Mouse (Mus musculus) MEL (cell line): ENCODE data around the gene Sin3b. TPM values are rescaled to one million over a fixed set of nuclear protein-coding genes. Genes with fewer than 3 reads are reported as not detected.

ENCODE experiments used
- DNase-seq: peaks from one replicate; pipeline ENCODE4 v3.0.0; 2011; ENCODE audit warnings: low read depth, low spot score
- H3K27ac ChIP-seq: 2 replicates; pipeline ENCODE4 v1.5.1; 2012; ENCODE audit warnings: low read depth, mild to moderate bottlenecking, control low read depth, low read length, moderate library complexity; ENCODE audit not compliant: control insufficient read depth
- H3K27me3 ChIP-seq, 2 experiments: fragments of 150-350 bp in 1 of 2; sonication (generic) in 1 of 2; 2 replicates each; pipeline ENCODE4 v1.6.1; 2012; ENCODE audit warnings: low read length in 2 of 2, mild to moderate bottlenecking in 2 of 2, improper control_type of control experiment in 1 of 2, moderate library complexity in 1 of 2; ENCODE audit not compliant: insufficient read depth in 2 of 2, control insufficient read depth in 1 of 2
- H3K36me3 ChIP-seq, 2 experiments: 2 replicates each; pipeline ENCODE4 v1.6.1; 2012 to 2014; ENCODE audit warnings: low read length in 2 of 2, improper control_type of control experiment in 1 of 2, inconsistent platforms in 1 of 2, mild to moderate bottlenecking in 1 of 2; ENCODE audit not compliant: insufficient read depth in 2 of 2, control insufficient read depth in 1 of 2
- H3K4me1 ChIP-seq, 2 experiments: fragments of 150-350 bp in 1 of 2; sonication (generic) in 1 of 2; 2 replicates each; pipeline ENCODE4 v1.6.1; 2012; ENCODE audit warnings: low read length in 2 of 2, improper control_type of control experiment in 1 of 2, mild to moderate bottlenecking in 1 of 2; ENCODE audit not compliant: insufficient read depth in 2 of 2, control insufficient read depth in 1 of 2
- H3K4me3 ChIP-seq, 2 experiments: fragments of 150-350 bp in 1 of 2; sonication (generic) in 1 of 2; 2 replicates each; pipeline ENCODE4 v1.5.1; 2012; ENCODE audit warnings: low read depth in 2 of 2, low read length in 2 of 2, mild to moderate bottlenecking in 2 of 2, moderate library complexity in 2 of 2, control low read depth in 1 of 2, improper control_type of control experiment in 1 of 2; ENCODE audit not compliant: control insufficient read depth in 1 of 2, insufficient read depth in 1 of 2
- H3K79me2 ChIP-seq: 2 replicates; pipeline ENCODE4 v1.6.1; 2012; ENCODE audit warnings: mild to moderate bottlenecking, low read length, moderate library complexity; ENCODE audit not compliant: control insufficient read depth, poor library complexity, insufficient read depth
- H3K9ac ChIP-seq: 2 replicates; pipeline ENCODE4 v1.6.1; 2012; ENCODE audit warnings: low read depth, mild to moderate bottlenecking, control low read depth, low read length, moderate library complexity; ENCODE audit not compliant: control insufficient read depth, poor library complexity, severe bottlenecking
- H3K9me3 ChIP-seq: fragments of 150-350 bp; sonication (generic); replicated peaks from 2 replicates; pipeline ENCODE4 v1.6.1; 2012; ENCODE audit warnings: mild to moderate bottlenecking, low read length, improper control_type of control experiment, moderate library complexity; ENCODE audit not compliant: insufficient read depth
- BHLHE40 ChIP-seq: IDR thresholded peaks from 2 replicates; pipeline ENCODE4 v1.6.1; 2012; ENCODE audit warnings: low read depth, mild to moderate bottlenecking, inconsistent platforms, low read length, improper control_type of control experiment, borderline replicate concordance
- CHD1 ChIP-seq: IDR thresholded peaks from 2 replicates; pipeline ENCODE4 v1.6.1; 2012; ENCODE audit warnings: low read depth, mild to moderate bottlenecking, inconsistent platforms, low read length, improper control_type of control experiment
- CHD2 ChIP-seq: IDR thresholded peaks from 2 replicates; pipeline ENCODE4 v1.6.1; 2011; ENCODE audit warnings: low read length, improper control_type of control experiment
- ETS1 ChIP-seq: IDR thresholded peaks from 2 replicates; pipeline ENCODE4 v1.6.1; 2012; ENCODE audit warnings: low read depth, mild to moderate bottlenecking, inconsistent platforms, low read length, improper control_type of control experiment, moderate library complexity
- GABPA ChIP-seq: IDR thresholded peaks from 2 replicates; pipeline ENCODE4 v1.6.1; 2012; ENCODE audit warnings: low read depth, mild to moderate bottlenecking, inconsistent platforms, low read length, improper control_type of control experiment, moderate library complexity
- HCFC1 ChIP-seq: IDR thresholded peaks from 2 replicates; pipeline ENCODE4 v1.6.1; 2012; ENCODE audit warnings: low read depth, mild to moderate bottlenecking, inconsistent platforms, low read length, improper control_type of control experiment, moderate library complexity
- KAT2A ChIP-seq: conservative IDR thresholded peaks from 2 replicates; pipeline ENCODE4 v1.6.1; 2012; ENCODE audit warnings: low read depth, low read length, improper control_type of control experiment, inconsistent platforms
- MAFK ChIP-seq: IDR thresholded peaks from 2 replicates; pipeline ENCODE4 v1.6.1; 2011; ENCODE audit warnings: low read depth, mild to moderate bottlenecking, low read length, improper control_type of control experiment, borderline replicate concordance
- MAX ChIP-seq: IDR thresholded peaks from 2 replicates; pipeline ENCODE4 v1.6.1; 2011; ENCODE audit warnings: low read length, improper control_type of control experiment
- MAZ ChIP-seq: IDR thresholded peaks from 2 replicates; pipeline ENCODE4 v1.6.1; 2012; ENCODE audit warnings: low read depth, mild to moderate bottlenecking, inconsistent platforms, low read length, improper control_type of control experiment
- MEF2A ChIP-seq: IDR thresholded peaks from 2 replicates; pipeline ENCODE4 v1.6.1; 2014; ENCODE audit warnings: low read depth, mild to moderate bottlenecking, inconsistent platforms, low read length, improper control_type of control experiment; ENCODE audit not compliant: poor library complexity, insufficient replicate concordance, severe bottlenecking; ENCODE audit errors: extremely low read depth
- MYB ChIP-seq: IDR thresholded peaks from 2 replicates; pipeline ENCODE4 v1.6.1; 2011; ENCODE audit warnings: mild to moderate bottlenecking, low read depth, low read length, improper control_type of control experiment
- NELFE ChIP-seq: IDR thresholded peaks from 2 replicates; pipeline ENCODE4 v1.6.1; 2011; ENCODE audit warnings: low read depth, low read length, improper control_type of control experiment
- POLR2A ChIP-seq, 2 experiments: IDR thresholded peaks; 2 replicates each; pipeline ENCODE4 v1.6.1; 2011 to 2012; ENCODE audit warnings: low read length in 2 of 2, mild to moderate bottlenecking in 2 of 2, control low read depth in 1 of 2, improper control_type of control experiment in 1 of 2, low read depth in 1 of 2, moderate library complexity in 1 of 2; ENCODE audit not compliant: control insufficient read depth in 1 of 2, insufficient read depth in 1 of 2, poor library complexity in 1 of 2
- POLR2AphosphoS2 ChIP-seq: IDR thresholded peaks from 2 replicates; pipeline ENCODE4 v1.6.1; 2011; ENCODE audit warnings: low read length, improper control_type of control experiment
- RAD21 ChIP-seq: IDR thresholded peaks from 2 replicates; pipeline ENCODE4 v1.6.1; 2011; ENCODE audit warnings: mild to moderate bottlenecking, low read depth, low read length, improper control_type of control experiment
- RCOR1 ChIP-seq: IDR thresholded peaks from 2 replicates; pipeline ENCODE4 v1.6.1; 2012; ENCODE audit warnings: low read depth, mild to moderate bottlenecking, inconsistent platforms, low read length, improper control_type of control experiment
- SIN3A ChIP-seq: IDR thresholded peaks from 2 replicates; pipeline ENCODE4 v1.6.1; 2012; ENCODE audit warnings: low read length, improper control_type of control experiment, inconsistent platforms
- SMC3 ChIP-seq: IDR thresholded peaks from 2 replicates; pipeline ENCODE4 v1.6.1; 2011; ENCODE audit warnings: low read depth, low read length, improper control_type of control experiment
- TAL1 ChIP-seq: IDR thresholded peaks from 2 replicates; pipeline ENCODE4 v1.6.1; 2012; ENCODE audit warnings: mild to moderate bottlenecking, inconsistent platforms, low read length, moderate library complexity, mixed read lengths
- TBP ChIP-seq: IDR thresholded peaks from 2 replicates; pipeline ENCODE4 v1.8.0; 2011; ENCODE audit warnings: low read depth, low read length, improper control_type of control experiment
- TCF12 ChIP-seq: IDR thresholded peaks from 2 replicates; pipeline ENCODE4 v1.6.1; 2014; ENCODE audit warnings: low read depth, mild to moderate bottlenecking, inconsistent platforms, low read length, improper control_type of control experiment, moderate library complexity
- UBTF ChIP-seq: IDR thresholded peaks from 2 replicates; pipeline ENCODE4 v1.6.1; 2012; ENCODE audit warnings: low read depth, mild to moderate bottlenecking, inconsistent platforms, low read length, improper control_type of control experiment, moderate library complexity, borderline replicate concordance; ENCODE audit not compliant: insufficient read depth
- ZC3H11A ChIP-seq: IDR thresholded peaks from 2 replicates; pipeline ENCODE4 v1.6.1; 2012; ENCODE audit warnings: low read depth, mild to moderate bottlenecking, inconsistent platforms, low read length, improper control_type of control experiment
- ZKSCAN1 ChIP-seq: IDR thresholded peaks from 2 replicates; pipeline ENCODE4 v1.6.1; 2012; ENCODE audit warnings: low read depth, mild to moderate bottlenecking, inconsistent platforms, low read length, improper control_type of control experiment, moderate library complexity
- ZNF384 ChIP-seq: IDR thresholded peaks from 2 replicates; pipeline ENCODE4 v1.6.1; 2012; ENCODE audit warnings: low read depth, mild to moderate bottlenecking, inconsistent platforms, low read length, improper control_type of control experiment
- polyA plus RNA-seq, 2 experiments: library from polyadenylated mRNA; stranded (reverse) in 1 of 2; unstranded in 1 of 2; fragments of >175 nt in 1 of 2; fragments of >200 nt in 1 of 2; gene quantifications; 2 replicates each; pipeline versions ENCODE4 v1.2.1 to v1.2.4; 2012; ENCODE audit warnings: low replicate concordance in 2 of 2, low read depth in 1 of 2; ENCODE audit not compliant: insufficient read length in 2 of 2, insufficient read depth in 1 of 2, missing spikeins in 1 of 2
- total RNA-seq: library from RNA; depleted of rRNA; stranded (reverse); fragments of 300-350 nt; gene quantifications from 2 replicates; pipeline ENCODE4 v1.2.3, GENCODE M21; 2012

The Sin3b gene
- total and polyA plus RNA-seq, 3 experiments: 115 to 139 TPM; not detected in 1

DNA sequence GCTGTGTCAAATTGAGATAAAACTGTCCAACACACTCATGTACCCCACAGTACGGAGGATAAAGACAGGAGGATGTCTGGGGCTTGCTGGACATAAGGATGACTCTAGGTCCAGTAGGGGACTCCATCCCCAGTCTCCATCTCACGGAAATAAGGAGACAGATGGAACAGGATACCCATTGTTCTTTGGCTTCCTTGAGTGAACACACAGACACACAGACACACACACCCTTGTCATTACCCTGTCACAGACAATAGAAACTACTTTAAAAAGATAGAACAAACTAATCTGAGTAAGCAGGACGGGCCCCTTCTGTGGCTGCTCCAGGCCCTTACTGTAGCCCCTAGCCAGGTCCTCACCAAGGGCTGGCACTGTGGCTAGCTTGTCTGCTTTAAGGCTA lies 29.2 kb downstream of the Sin3b start:
- no peaks in the 10 kb centered on the region for H3K79me2 ChIP-seq
- H3K4me1 ChIP-seq: no peaks in the 10 kb centered on the region
- no peak overlapping the region for H3K4me3 ChIP-seq
- H3K36me3 ChIP-seq: no peaks in the 10 kb centered on the region; a peak in 1 of 4 replicates
- no peak for DNase-seq
- no peak overlapping the region for H3K9ac ChIP-seq
- no peaks in the 10 kb centered on the region for H3K9me3 ChIP-seq
- H3K27me3 ChIP-seq: no peaks in the 10 kb centered on the region
- no peak for TF ChIP-seq RCOR1
- no peak for TF ChIP-seq GABPA
- TF ChIP-seq HCFC1: no peak
- no peak for TF ChIP-seq ZKSCAN1
- TF ChIP-seq SMC3: no peak
- TF ChIP-seq CHD1: no peak
- no peak for TF ChIP-seq ZC3H11A
- no peak for TF ChIP-seq UBTF
- TF ChIP-seq ZNF384: no peak
- TF ChIP-seq MEF2A: no peak
- TF ChIP-seq TBP: no peak
- TF ChIP-seq TAL1: no peak
- TF ChIP-seq RAD21: no peak
- TF ChIP-seq BHLHE40: no peak
- TF ChIP-seq MAX: no peak
- TF ChIP-seq CHD2: no peak
- TF ChIP-seq KAT2A: no peak
- TF ChIP-seq SIN3A: no peak
- TF ChIP-seq POLR2A (IDR thresholded peaks at IDR 0.05; ENCODE audit: control insufficient read depth in 1 of 2, insufficient read depth in 1 of 2, low read depth in 1 of 2, low read length in 2 of 2, poor library complexity in 1 of 2): no peak
- H3K27ac ChIP-seq: no peak overlapping the region

DNA sequence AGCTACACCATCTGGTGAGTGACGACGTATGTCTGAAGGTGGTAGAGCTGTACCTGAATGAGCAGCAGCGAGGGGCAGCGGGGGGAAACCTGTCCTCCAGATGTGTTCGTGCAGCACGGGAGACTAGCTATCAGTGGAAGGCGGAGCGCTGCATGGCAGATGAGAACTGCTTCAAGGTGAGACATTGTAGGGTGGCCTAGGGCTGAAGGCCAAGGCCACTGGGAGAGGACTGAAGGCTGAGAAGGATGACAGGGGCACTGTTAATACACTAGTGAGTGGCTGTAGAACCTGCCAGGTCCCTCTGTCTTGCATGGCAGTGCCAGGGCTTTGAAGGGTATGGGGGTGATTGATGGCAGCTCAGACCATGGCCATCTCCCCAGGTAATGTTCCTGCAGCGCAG lies 30.1 kb downstream of the Sin3b start:
- H3K79me2 ChIP-seq: no peaks in the 10 kb centered on the region
- no peaks in the 10 kb centered on the region for H3K27me3 ChIP-seq
- no peaks in the 10 kb centered on the region for H3K4me1 ChIP-seq
- no peak overlapping the region for H3K27ac ChIP-seq
- H3K36me3 ChIP-seq: no peaks in the 10 kb centered on the region; a peak in 1 of 4 replicates
- TF ChIP-seq MAZ (no peak), UBTF (no peak), ZC3H11A (no peak), ETS1 (no peak), POLR2AphosphoS2 (no peak), MAFK (no peak), HCFC1 (no peak), RAD21 (no peak), TCF12 (no peak), MYB (no peak), MAX (no peak), ZKSCAN1 (no peak), NELFE (no peak)
- DNase-seq: no peak
- H3K9me3 ChIP-seq: no peaks in the 10 kb centered on the region
- no peak overlapping the region for H3K4me3 ChIP-seq
- no peak overlapping the region for H3K9ac ChIP-seq
